Mouse (Mus musculus): ENCODE results near the gene Cd6. TPM values are rescaled to one million over a fixed set of nuclear protein-coding genes. Genes with fewer than 3 reads are reported as not detected.

Cd6 gene
- polyA plus RNA-seq (2017; shearing (Covaris generic)), result 100 to 1,000 TPM; 365 to 512 TPM

- peak; percentile 70 for ATAC-seq
These were observed at the start of gene Cd6 for GRCm38 (mm10) chr19:10829436-10830175. Gene Cd6 (minus strand): TSS chr19:10830058.

- ATAC-seq, result no peak
These were observed 48.5 kb upstream of the Cd6 start for GRCm38 (mm10) chr19:10878201-10878837.

- no peak for ATAC-seq
These were observed 41.6 kb upstream of the Cd6 start for GRCm38 (mm10) chr19:10871328-10871961.

- ATAC-seq, result no peak
These were observed 40.8 kb upstream of the Cd6 start for GRCm38 (mm10) chr19:10870676-10871075.

- ATAC-seq, result no peak
These were observed 40.1 kb upstream of the Cd6 start, which contains the start of gene Tmem132a for GRCm38 (mm10) chr19:10869886-10870527. Gene Tmem132a (minus strand): TSS chr19:10869940.

- no peak for ATAC-seq
These were observed 39.5 kb upstream of the Cd6 start for GRCm38 (mm10) chr19:10869241-10869885.

- ATAC-seq, result no peak
These were observed 38.8 kb upstream of the Cd6 start for GRCm38 (mm10) chr19:10868623-10869141.

GRCm38 (mm10) chr19:10867946-10868622 lies 38.2 kb upstream of the Cd6 start:
- no peak for ATAC-seq

- ATAC-seq, result no peak
These were observed 36.5 kb upstream of the Cd6 start for GRCm38 (mm10) chr19:10866351-10866750.

- no peak for ATAC-seq
These were observed 30.2 kb upstream of the Cd6 start for GRCm38 (mm10) chr19:10860072-10860497.

- no peak for ATAC-seq
These were observed 26.7 kb upstream of the Cd6 start for GRCm38 (mm10) chr19:10856520-10856919.

GRCm38 (mm10) chr19:10855422-10855821 lies 25.6 kb upstream of the Cd6 start:
- ATAC-seq, result no peak

- ATAC-seq, result no peak
These were observed 17.6 kb upstream of the Cd6 start for GRCm38 (mm10) chr19:10847311-10848087.

GRCm38 (mm10) chr19:10846150-10846549 lies 16.3 kb upstream of the Cd6 start:
- no peak for ATAC-seq

- no peak for ATAC-seq
These were observed 15.6 kb upstream of the Cd6 start for GRCm38 (mm10) chr19:10845454-10845853.

- no peak for ATAC-seq
These were observed 14.3 kb upstream of the Cd6 start for GRCm38 (mm10) chr19:10844206-10844605.

- ATAC-seq, result no peak
These were observed 13.1 kb upstream of the Cd6 start for GRCm38 (mm10) chr19:10842914-10843313.

GRCm38 (mm10) chr19:10841721-10842626 lies 12.1 kb upstream of the Cd6 start:
- ATAC-seq, result peak; percentile 25

GRCm38 (mm10) chr19:10839010-10839892 lies 9.4 kb upstream of the Cd6 start, which contains the start of gene Slc15a3:
Gene Slc15a3 (plus strand): TSS chr19:10839727.
- ATAC-seq, result peak; percentile 50
